Mouse (Mus musculus): ENCODE results near the gene St6galnac4. TPM values are rescaled to one million over a fixed set of nuclear protein-coding genes. Genes with fewer than 3 reads are reported as not detected.

The St6galnac4 gene
- polyA plus RNA-seq, 1 experiment from 2014 or later, result 22.8 TPM

DNA sequence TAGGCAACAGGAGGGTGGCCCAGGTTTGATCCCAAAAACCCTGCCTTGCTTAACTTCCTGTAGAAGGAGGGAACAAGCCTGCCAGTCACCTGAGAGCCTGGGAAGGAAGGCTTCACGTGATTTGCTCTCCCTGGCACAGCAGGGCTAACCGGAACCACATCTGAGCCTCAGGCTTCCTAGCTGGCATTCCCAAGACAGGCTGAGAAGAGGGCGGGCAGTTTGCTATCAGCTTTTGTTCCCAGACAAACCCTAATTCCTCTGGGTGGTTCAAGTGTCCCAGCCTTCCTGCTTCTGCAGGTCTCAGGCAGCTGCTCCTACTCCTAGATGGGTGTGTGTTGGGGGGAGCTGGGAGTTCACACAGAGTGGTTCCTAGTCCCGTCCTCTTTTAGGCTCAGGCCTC is 31.4 kb upstream of the St6galnac4 start:
- H3K4me1 ChIP-seq (ENCODE audit: control insufficient read depth, insufficient read depth, low read length), result no peaks in the 10 kb centered on the region
- peak overlapping the region; percentile 41; the same call in 1 of the 2 replicates for H3K27ac ChIP-seq (replicated peaks; ENCODE audit: low read depth, low read length)
- no peak overlapping the region for H3K4me3 ChIP-seq (ENCODE audit: low read depth, low read length)
- H3K4me2 ChIP-seq (ENCODE audit: low read depth, low read length), result no peak overlapping the region
- no peaks in the 10 kb centered on the region for H3K9me3 ChIP-seq (replicated peaks; ENCODE audit: control insufficient read depth, low read length)
- WGBS, result 28% methylated on average over 4 of the region's 4 CpGs
- no peak for ATAC-seq (replicated peaks; ENCODE audit: insufficient number of reproducible peaks, low FRiP score, low TSS enrichment, low read depth)
- H3K9ac ChIP-seq (replicated peaks; ENCODE audit: low read length), result no peak overlapping the region
- H3K36me3 ChIP-seq (replicated peaks; ENCODE audit: control insufficient read depth, insufficient read depth, low read depth, low read length), result no peaks in the 10 kb centered on the region
- peak; percentile 34 for DNase-seq (ENCODE audit: low spot score)
- H3K27me3 ChIP-seq (ENCODE audit: control insufficient read depth, insufficient read depth, low read length), result no peaks in the 10 kb centered on the region

DNA sequence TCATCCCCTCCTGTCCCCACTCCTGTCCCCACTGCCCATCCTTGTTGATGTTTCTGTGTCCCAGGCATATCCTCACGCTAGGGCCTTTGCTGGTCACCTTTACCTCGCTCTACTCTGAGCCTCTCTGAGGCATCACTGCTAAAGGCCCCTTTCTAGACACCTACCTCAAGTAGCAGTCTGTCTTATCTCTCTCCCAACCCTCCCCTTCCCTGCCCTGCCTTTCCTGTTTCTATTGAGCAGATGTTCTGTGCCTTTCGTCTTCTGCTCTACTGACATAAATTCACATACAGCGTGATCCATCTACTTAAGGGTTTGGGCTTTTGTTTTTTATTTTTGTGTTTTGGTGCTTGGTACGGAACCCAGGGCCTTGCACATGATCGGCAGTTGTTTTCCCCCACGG is 30.9 kb upstream of the St6galnac4 start:
- ATAC-seq (replicated peaks; ENCODE audit: insufficient number of reproducible peaks, low FRiP score, low TSS enrichment, low read depth) (no peak), DNase-seq (ENCODE audit: low spot score) (no peak)
- Histone ChIP-seq H3K27me3 (ENCODE audit: control insufficient read depth, insufficient read depth, low read length) (no peaks in the 10 kb centered on the region), H3K9me3 (replicated peaks; ENCODE audit: control insufficient read depth, low read length) (no peaks in the 10 kb centered on the region), H3K36me3 (replicated peaks; ENCODE audit: control insufficient read depth, insufficient read depth, low read depth, low read length) (no peaks in the 10 kb centered on the region), H3K9ac (replicated peaks; ENCODE audit: low read length) (no peak overlapping the region), H3K4me2 (ENCODE audit: low read depth, low read length) (no peak overlapping the region; the same call in 1 of the 2 replicates), H3K4me1 (ENCODE audit: control insufficient read depth, insufficient read depth, low read length) (no peaks in the 10 kb centered on the region), H3K27ac (replicated peaks; ENCODE audit: low read depth, low read length) (peak overlapping the region; percentile 41; the same call in 1 of the 2 replicates), H3K4me3 (ENCODE audit: low read depth, low read length) (no peak overlapping the region)
- WGBS, result 74% methylated on average over 7 of the region's 7 CpGs

DNA sequence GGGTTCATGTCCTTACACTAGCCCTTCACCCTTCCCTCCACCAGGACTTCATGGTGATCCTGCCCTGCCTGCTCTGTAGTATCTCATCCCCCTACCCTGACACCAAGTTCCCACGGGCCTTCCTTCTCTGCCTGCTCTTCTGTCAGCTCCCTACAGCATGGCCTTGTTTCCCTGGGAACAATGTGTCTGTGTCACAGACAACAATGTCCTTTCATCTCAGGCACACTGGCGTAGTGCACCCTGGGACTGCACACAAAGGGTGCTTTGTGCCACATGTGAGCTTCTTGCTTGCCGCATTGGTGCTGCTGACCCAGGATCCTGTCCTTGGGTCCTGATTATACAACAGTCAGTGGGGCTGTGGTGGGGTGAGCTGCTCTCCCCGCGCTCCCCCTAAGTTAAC is 27.3 kb upstream of the St6galnac4 start:
- H3K27me3 ChIP-seq (ENCODE audit: control insufficient read depth, insufficient read depth, low read length), result no peaks in the 10 kb centered on the region
- H3K27ac ChIP-seq (replicated peaks; ENCODE audit: low read depth, low read length), result no peak overlapping the region
- H3K4me1 ChIP-seq (ENCODE audit: control insufficient read depth, insufficient read depth, low read length), result no peaks in the 10 kb centered on the region
- no peak overlapping the region for H3K4me2 ChIP-seq (ENCODE audit: low read depth, low read length)
- ATAC-seq (replicated peaks; ENCODE audit: insufficient number of reproducible peaks, low FRiP score, low TSS enrichment, low read depth) (peak; percentile 85), DNase-seq (ENCODE audit: low spot score) (no peak)
- no peaks in the 10 kb centered on the region for H3K9me3 ChIP-seq (replicated peaks; ENCODE audit: control insufficient read depth, low read length)
- no peak overlapping the region for H3K9ac ChIP-seq (replicated peaks; ENCODE audit: low read length)
- peaks cover 6% of the 10 kb centered on the region for H3K36me3 ChIP-seq (replicated peaks; ENCODE audit: control insufficient read depth, insufficient read depth, low read depth, low read length)
- WGBS, result 26% methylated on average over 5 of the region's 5 CpGs
- H3K4me3 ChIP-seq (ENCODE audit: low read depth, low read length), result no peak overlapping the region

GRCm38 (mm10) chr2:32566536-32567063 is 20.3 kb upstream of the St6galnac4 start:
- DNase-seq (ENCODE audit: low spot score) (peak; percentile 82), ATAC-seq (replicated peaks; ENCODE audit: insufficient number of reproducible peaks, low FRiP score, low TSS enrichment, low read depth) (no peak)
- no peak overlapping the region for H3K9ac ChIP-seq (replicated peaks; ENCODE audit: low read length)
- 38% methylated on average over 4 of the region's 4 CpGs for WGBS
- no peak overlapping the region for H3K4me3 ChIP-seq (ENCODE audit: low read depth, low read length)
- H3K36me3 ChIP-seq (replicated peaks; ENCODE audit: control insufficient read depth, insufficient read depth, low read depth, low read length), result peaks cover 18% of the 10 kb centered on the region
- no peaks in the 10 kb centered on the region for H3K4me1 ChIP-seq (ENCODE audit: control insufficient read depth, insufficient read depth, low read length)
- H3K9me3 ChIP-seq (replicated peaks; ENCODE audit: control insufficient read depth, low read length), result no peaks in the 10 kb centered on the region
- H3K27me3 ChIP-seq (ENCODE audit: control insufficient read depth, insufficient read depth, low read length), result no peaks in the 10 kb centered on the region
- no peak overlapping the region for H3K27ac ChIP-seq (replicated peaks; ENCODE audit: low read depth, low read length)
- H3K4me2 ChIP-seq (ENCODE audit: low read depth, low read length), result no peak overlapping the region

DNA sequence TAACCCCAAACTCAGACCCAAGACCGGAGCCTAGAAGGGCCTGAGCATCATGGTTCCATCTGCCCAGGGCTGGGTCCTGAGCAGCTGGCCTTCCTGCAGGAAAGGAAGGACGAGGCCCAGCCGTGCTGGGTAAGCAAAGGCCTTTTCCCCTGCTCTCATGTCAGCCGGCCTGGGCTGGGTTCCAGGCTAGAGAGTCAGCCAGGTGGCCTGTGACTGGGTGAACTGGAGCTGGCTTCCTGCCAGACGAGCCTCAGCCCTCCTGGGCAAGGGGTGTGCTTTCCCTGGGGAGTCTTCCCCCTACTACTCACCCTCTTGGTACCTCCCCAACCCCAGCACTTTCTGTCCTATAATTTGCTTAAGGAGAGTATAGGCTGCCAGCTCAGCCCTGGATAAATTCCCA is 18.7 kb upstream of the St6galnac4 start:
- Histone ChIP-seq H3K9me3 (replicated peaks; ENCODE audit: control insufficient read depth, low read length) (no peaks in the 10 kb centered on the region), H3K9ac (replicated peaks; ENCODE audit: low read length) (no peak overlapping the region), H3K4me1 (ENCODE audit: control insufficient read depth, insufficient read depth, low read length) (no peaks in the 10 kb centered on the region), H3K27me3 (ENCODE audit: control insufficient read depth, insufficient read depth, low read length) (no peaks in the 10 kb centered on the region), H3K27ac (replicated peaks; ENCODE audit: low read depth, low read length) (no peak overlapping the region), H3K4me3 (ENCODE audit: low read depth, low read length) (no peak overlapping the region), H3K36me3 (replicated peaks; ENCODE audit: control insufficient read depth, insufficient read depth, low read depth, low read length) (peaks cover 18% of the 10 kb centered on the region), H3K4me2 (ENCODE audit: low read depth, low read length) (no peak overlapping the region)
- ATAC-seq (replicated peaks; ENCODE audit: insufficient number of reproducible peaks, low FRiP score, low TSS enrichment, low read depth), result no peak
- 81% methylated on average over 5 of the region's 5 CpGs for WGBS
- no peak for DNase-seq (ENCODE audit: low spot score)

DNA sequence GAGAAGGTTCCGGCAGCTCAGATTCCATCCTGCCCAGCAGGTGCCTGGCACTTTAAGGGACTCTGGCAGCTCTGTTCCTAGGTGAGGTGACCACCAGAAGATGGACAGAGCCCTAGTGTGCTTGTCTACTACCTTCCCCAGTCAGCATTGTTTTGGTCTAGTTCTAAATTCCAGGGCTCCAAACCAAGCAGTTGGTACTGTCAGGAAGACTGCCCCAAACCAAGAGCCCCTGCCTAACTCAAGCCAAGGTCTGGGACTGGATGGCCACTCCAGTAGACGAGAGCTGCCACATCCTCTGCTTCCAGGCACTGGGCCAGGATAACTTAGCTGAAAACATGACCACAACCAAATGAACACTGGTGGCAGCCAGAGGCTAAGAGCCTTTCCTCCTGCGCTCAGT is 18.0 kb upstream of the St6galnac4 start:
- no peaks in the 10 kb centered on the region for H3K27me3 ChIP-seq (ENCODE audit: control insufficient read depth, insufficient read depth, low read length)
- no peak overlapping the region for H3K9ac ChIP-seq (replicated peaks; ENCODE audit: low read length)
- H3K4me3 ChIP-seq (ENCODE audit: low read depth, low read length), result no peak overlapping the region
- H3K36me3 ChIP-seq (replicated peaks; ENCODE audit: control insufficient read depth, insufficient read depth, low read depth, low read length), result peaks cover 15% of the 10 kb centered on the region
- 92% methylated on average over 3 of the region's 3 CpGs for WGBS
- no peak overlapping the region for H3K27ac ChIP-seq (replicated peaks; ENCODE audit: low read depth, low read length)
- H3K4me1 ChIP-seq (ENCODE audit: control insufficient read depth, insufficient read depth, low read length), result no peaks in the 10 kb centered on the region
- ATAC-seq (replicated peaks; ENCODE audit: insufficient number of reproducible peaks, low FRiP score, low TSS enrichment, low read depth), result no peak
- no peak for DNase-seq (ENCODE audit: low spot score)
- H3K9me3 ChIP-seq (replicated peaks; ENCODE audit: control insufficient read depth, low read length), result no peaks in the 10 kb centered on the region
- no peak overlapping the region for H3K4me2 ChIP-seq (ENCODE audit: low read depth, low read length)

DNA sequence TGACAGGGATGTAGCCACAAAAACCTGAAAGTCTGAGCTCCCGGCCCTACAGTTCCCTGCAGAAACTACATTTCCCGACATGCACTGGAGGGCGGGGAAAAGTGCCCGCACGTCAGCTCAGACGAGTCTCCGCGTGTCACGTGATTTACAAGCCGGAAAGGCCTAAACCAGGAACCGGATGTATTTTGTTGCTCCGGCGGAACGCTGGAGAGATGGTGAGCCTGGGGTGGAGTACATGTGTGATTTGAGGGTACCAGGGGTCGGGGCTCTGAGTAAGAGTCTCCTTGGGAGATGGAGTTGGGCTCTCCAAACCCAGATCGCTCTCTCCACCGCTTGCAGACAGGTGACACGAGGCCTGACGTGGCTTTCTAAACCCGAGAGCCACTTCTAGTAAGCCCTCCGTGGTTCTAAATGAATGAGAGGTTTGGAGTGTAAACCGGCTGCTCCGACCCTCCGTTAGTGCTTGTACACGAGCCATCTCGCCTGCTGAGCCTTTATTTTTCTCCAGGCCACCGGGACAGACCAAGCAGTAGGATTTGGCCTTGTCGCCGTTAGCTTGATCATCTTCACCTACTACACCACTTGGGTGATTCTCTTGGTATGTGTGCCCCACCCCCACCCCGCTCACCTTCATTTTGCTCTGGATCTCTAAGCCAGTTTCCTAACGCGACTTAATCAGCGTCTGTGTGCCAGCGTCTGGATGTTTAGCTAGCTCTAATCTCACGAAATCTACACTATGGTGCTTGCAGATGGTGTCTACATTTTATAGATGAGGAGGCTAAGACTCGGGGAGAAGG is 16.0 kb upstream of the St6galnac4 start, which contains the start of gene Dpm2:
Gene Dpm2, plus strand, starts transcription at position 161 of the 797 bp plus-strand sequence.
- Histone ChIP-seq H3K4me2 (ENCODE audit: low read depth, low read length) (peak within 1 kb of the TSS; percentile 83), H3K27me3 (ENCODE audit: control insufficient read depth, insufficient read depth, low read length) (no peaks in the 10 kb centered on the region), H3K9ac (replicated peaks; ENCODE audit: low read length) (peak within 1 kb of the TSS; percentile 79), H3K27ac (replicated peaks; ENCODE audit: low read depth, low read length) (no peak within 1 kb of the TSS), H3K4me1 (ENCODE audit: control insufficient read depth, insufficient read depth, low read length) (no peaks in the 10 kb centered on the region), H3K4me3 (ENCODE audit: low read depth, low read length) (peak within 1 kb of the TSS; percentile 72), H3K9me3 (replicated peaks; ENCODE audit: control insufficient read depth, low read length) (no peaks in the 10 kb centered on the region), H3K36me3 (replicated peaks; ENCODE audit: control insufficient read depth, insufficient read depth, low read depth, low read length) (peaks cover 9% of the 10 kb centered on the region)
- WGBS, result 1% methylated on average over 36 of the region's 36 CpGs
- peak; percentile 49 for ATAC-seq (replicated peaks; ENCODE audit: insufficient number of reproducible peaks, low FRiP score, low TSS enrichment, low read depth)
- peak; percentile 95 for DNase-seq (ENCODE audit: low spot score)

DNA sequence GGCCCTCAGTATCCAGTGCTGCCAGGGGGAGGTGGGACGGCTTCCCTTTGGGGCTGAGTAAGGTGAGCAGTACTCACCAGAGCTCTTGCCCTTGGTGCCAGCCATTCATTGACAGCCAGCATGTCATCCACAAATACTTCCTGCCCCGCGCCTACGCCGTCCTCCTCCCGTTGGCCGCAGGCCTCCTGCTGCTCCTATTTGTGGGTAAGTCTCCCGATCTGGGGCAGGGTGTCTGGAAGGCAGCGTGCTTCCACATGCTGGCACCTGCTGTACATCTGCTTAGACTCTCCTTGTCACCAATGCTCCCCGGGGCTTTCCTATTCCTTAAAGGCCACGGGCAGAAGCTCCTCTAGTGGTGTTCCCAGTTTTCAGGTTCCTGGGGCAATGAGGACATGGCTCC is 14.7 kb upstream of the St6galnac4 start:
- no peaks in the 10 kb centered on the region for H3K9me3 ChIP-seq (replicated peaks; ENCODE audit: control insufficient read depth, low read length)
- H3K36me3 ChIP-seq (replicated peaks; ENCODE audit: control insufficient read depth, insufficient read depth, low read depth, low read length), result peaks cover 9% of the 10 kb centered on the region
- H3K4me1 ChIP-seq (ENCODE audit: control insufficient read depth, insufficient read depth, low read length), result no peaks in the 10 kb centered on the region
- DNase-seq (ENCODE audit: low spot score) (no peak), ATAC-seq (replicated peaks; ENCODE audit: insufficient number of reproducible peaks, low FRiP score, low TSS enrichment, low read depth) (no peak)
- WGBS, result 91% methylated on average over 11 of the region's 11 CpGs
- no peak overlapping the region for H3K27ac ChIP-seq (replicated peaks; ENCODE audit: low read depth, low read length)
- H3K4me2 ChIP-seq (ENCODE audit: low read depth, low read length), result no peak overlapping the region
- no peak overlapping the region for H3K9ac ChIP-seq (replicated peaks; ENCODE audit: low read length)
- H3K27me3 ChIP-seq (ENCODE audit: control insufficient read depth, insufficient read depth, low read length), result no peaks in the 10 kb centered on the region
- H3K4me3 ChIP-seq (ENCODE audit: low read depth, low read length), result no peak overlapping the region
